Mouse (Mus musculus) adrenal gland, postnatal 25 days (tissue): ENCODE measurements around the gene Olfr975. TPM values are rescaled to one million over a fixed set of nuclear protein-coding genes. Genes with fewer than 3 reads are reported as not detected.
"Not testable (repeated sequence)": the region's sequence is repeated elsewhere in the genome, so short reads cannot be mapped to it uniquely, and the experiment has no call there.

Experiments
- DNase-seq: peaks from one replicate; pipeline ENCODE4 v3.0.0; 2021; ENCODE audit warnings: mixed read lengths
- long read RNA-seq: library from polyadenylated mRNA; stranded (forward); transcript quantifications from one replicate; pipeline ENCODE4 v2.0.0, GENCODE M21; 2021
- total RNA-seq: library from RNA; stranded (reverse); gene quantifications from 2 replicates; pipeline ENCODE4 v1.2.3, GENCODE M21; 2021

Olfr975 gene
- total RNA-seq: not detected in 2 replicates
- long read RNA-seq: 0 reads

- no peak for DNase-seq
These were observed at the start of gene Olfr975 for GRCm38 (mm10) chr9:39951946-39952345. Olfr975 (minus strand) TSS chr9:39952046.

- DNase-seq: no peak
These were observed 40.0 kb upstream of the Olfr975 start, which contains the start of gene Olfr978 for GRCm38 (mm10) chr9:39991813-39992212. Olfr978 (plus strand) TSS chr9:39992113.

DNA sequence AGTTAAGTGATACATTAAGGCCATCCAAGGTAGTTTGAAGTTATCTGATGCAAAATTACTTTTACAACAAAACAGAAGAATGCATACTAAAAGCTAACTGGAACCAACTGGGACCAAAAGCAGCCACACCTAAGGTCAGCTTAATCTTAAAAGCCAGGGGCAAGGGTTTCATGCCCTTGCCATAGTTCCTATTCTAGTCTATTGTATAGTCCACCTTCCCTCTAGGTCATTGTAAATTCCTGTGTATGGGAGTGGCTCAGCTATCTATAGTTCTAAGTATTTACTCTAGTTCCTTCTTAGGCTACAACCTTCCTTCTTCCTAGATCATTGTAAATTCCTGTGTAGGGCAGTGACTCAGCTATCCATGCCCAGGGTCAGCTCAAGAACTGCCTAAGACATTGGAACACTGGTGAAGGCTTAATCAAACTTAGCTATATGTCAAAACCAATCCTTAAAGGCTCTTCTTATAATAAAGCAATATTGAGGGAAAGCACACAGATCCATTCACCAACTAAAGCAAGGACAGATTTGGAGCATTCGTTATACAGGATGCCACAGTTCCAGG is 24.8 kb upstream of the Olfr975 start:
- DNase-seq: not testable (repeated sequence)

DNA sequence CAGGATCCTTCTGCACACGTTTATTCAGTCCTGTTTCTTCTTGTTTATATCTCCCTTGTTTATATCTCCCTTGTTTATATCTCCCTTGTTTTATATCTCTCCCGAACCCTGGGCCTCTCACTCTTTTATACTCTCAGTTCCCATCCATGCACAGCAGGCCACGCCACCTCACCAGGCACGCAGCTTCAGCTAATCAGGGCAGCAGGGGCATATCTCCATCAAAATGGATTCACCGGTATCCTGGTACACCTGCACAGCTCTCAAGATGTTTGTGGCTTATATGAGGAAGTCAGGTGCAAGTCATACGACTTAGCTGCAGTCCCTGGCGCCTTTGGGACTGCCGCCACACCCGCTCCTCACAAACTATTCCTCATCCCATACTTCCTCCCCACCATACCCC is 9.2 kb upstream of the Olfr975 start, which contains the start of gene Olfr976:
TSS of gene Olfr976 (minus strand) at position 101 of the 400 bp plus-strand sequence.
- not testable (repeated sequence) for DNase-seq

DNA sequence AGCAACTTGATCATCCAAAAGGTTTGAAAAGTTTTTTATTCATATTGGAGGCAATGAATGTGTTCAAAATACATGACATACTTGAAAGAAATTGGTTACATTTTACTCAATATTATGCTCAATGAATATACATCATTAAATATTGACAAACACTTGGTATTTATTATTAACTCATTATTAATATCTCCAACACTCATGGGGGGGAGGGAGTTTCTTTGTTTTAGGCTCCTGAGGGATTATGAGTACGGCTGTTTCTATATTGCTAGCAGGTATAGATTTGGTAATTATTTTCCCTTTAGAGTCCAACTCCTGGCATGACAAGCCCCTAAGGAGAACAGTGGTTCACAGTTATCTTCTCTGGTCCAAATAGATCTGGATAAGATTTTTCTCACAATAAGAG is 14.6 kb downstream of the Olfr975 start, which contains the start of gene Olfr974:
TSS of gene Olfr974 (plus strand) at position 301 of the 400 bp plus-strand sequence.
- DNase-seq: no peak

DNA sequence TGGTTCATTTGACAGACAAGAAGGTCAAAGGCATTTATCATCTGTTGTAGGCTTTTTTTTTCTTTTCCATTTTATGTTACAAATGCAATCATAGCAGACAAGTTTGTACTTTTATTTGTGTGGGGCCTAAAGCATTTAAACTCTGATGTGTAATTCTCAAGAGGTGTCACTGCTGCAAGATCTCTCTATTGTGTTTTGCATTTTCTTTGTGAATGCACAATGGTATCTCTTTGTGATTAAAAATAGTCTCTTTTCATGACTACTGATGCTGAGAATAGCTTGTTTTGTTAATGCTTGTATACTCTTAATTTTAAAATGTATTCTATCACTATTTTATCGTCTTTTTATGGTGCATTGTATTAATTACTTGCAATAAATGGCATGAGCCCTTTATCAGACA is 23.0 kb downstream of the Olfr975 start:
- not testable (repeated sequence) for DNase-seq

DNA sequence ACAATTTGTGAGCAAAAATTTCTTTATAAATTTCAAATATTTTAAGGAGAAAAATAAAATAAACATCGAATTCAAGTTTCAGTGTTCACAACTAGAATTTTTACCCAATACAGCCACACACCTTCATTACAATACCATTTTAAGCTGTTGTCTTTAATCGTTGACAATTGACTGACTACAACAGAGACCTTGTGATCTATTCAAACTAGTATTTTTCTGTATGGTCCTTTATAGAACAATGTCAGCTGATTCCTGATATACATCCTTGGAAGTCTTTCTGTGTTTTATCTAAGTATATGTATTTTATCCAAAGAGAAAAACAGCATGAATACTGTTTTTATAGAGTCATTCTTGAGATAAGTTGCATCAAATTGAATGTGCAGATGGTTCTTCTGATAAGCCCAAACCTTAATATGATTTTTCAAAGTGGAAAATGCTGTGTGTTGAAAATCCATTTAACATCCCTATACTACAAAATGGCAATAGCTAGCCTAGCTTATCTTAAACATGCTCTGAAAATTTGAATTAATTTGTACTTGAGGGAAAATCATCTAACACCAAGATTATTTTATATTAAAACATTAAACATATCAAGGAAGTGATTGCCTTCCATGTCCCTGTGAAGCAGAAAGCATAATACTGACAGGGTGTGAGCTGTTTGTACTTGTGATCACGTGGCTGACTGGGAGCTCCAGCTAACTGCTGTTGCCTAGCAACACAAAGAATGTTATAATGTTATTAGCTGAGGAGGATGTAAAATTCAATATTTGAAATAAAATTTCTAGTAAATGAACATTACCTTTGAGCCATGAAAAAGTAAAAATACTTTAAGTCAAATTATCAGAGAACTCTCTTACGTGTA is 23.6 kb downstream of the Olfr975 start:
- DNase-seq: not testable (repeated sequence)

- no peak for DNase-seq
These were observed 41.9 kb downstream of the Olfr975 start for GRCm38 (mm10) chr9:39909939-39910338.

DNA sequence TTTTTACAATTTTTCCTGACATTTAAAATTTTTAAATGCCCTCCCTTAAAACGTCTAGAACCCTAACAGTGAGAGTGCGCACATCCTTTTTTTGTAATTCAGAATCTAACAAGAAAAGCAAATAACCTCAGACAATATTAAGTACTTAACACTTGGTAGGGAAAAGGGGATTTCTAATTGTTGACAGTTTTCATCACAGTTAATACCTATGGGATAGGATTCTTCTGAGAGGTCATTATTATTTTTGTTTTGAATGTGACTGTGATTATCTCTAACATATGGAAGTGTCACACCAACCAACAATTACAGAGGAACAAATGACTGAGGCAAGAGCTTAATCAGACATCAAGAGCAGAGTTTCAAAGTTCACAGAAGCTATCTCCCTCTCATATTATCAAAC is 44.8 kb downstream of the Olfr975 start, which contains the start of gene Olfr229:
TSS of gene Olfr229 (plus strand) at position 301 of the 400 bp plus-strand sequence.
- no peak for DNase-seq

DNA sequence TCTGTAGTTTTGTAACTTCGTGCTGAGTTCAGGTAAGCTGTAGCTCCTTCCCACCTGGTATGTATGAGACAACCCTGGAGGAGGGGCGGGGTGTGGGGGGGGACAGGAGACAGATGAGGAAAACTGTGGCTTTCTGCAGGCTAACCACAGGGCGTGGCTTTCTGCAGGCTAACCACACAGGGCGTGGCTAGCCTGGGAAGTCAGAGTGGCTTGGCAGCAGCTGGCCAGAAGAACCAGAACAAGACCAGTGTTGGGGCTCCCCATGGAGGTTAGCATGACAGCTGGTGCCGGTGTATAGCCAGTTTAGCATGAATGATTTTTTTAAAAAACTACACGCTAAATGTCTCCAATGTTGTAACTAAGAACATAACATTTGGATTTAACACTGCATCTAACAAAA is 46.7 kb downstream of the Olfr975 start:
- DNase-seq: no peak

Other genes starting within 250 kb of the Olfr975 start
- not detected in 2 replicates for gene Olfr149, start 244.9 kb downstream of the Olfr975 start, total RNA-seq
- gene Olfr965, start 240.7 kb downstream of the Olfr975 start, total RNA-seq: not detected in 2 replicates
- gene Olfr150, start 221.1 kb downstream of the Olfr975 start, total RNA-seq: not detected in 2 replicates
- not detected in 2 replicates for gene Olfr967, start 205.8 kb downstream of the Olfr975 start, total RNA-seq
- not detected in 2 replicates for gene Olfr968, start 168.8 kb downstream of the Olfr975 start, total RNA-seq
- not detected in 2 replicates for gene Olfr969, start 161.1 kb downstream of the Olfr975 start, total RNA-seq
- gene Olfr970, start 143.2 kb downstream of the Olfr975 start, total RNA-seq: not detected in 2 replicates
- gene Olfr971, start 115.2 kb downstream of the Olfr975 start, total RNA-seq: not detected in 2 replicates
- gene Olfr972, start 85.6 kb downstream of the Olfr975 start, total RNA-seq: not detected in 2 replicates
- gene Olfr229, start 44.7 kb downstream of the Olfr975 start, total RNA-seq: not detected in 2 replicates
- not detected in 2 replicates for gene Olfr974, start 14.5 kb downstream of the Olfr975 start, total RNA-seq
- gene Olfr976, start 9.1 kb upstream of the Olfr975 start, total RNA-seq: not detected in 2 replicates
- gene Olfr978, start 40.1 kb upstream of the Olfr975 start, total RNA-seq: not detected in 2 replicates
- not detected in 2 replicates for gene Olfr979, start 51.4 kb upstream of the Olfr975 start, total RNA-seq
- gene Olfr980, start 57.5 kb upstream of the Olfr975 start, total RNA-seq: not detected in 2 replicates
- not detected in 2 replicates for gene Olfr981, start 69.4 kb upstream of the Olfr975 start, total RNA-seq
- gene Olfr982, start 121.8 kb upstream of the Olfr975 start, total RNA-seq: not detected in 2 replicates
- gene Olfr983, start 141.5 kb upstream of the Olfr975 start, total RNA-seq: not detected in 2 replicates
- gene Olfr984, start 162.2 kb upstream of the Olfr975 start, total RNA-seq: not detected in 2 replicates
- not detected in 2 replicates for gene Olfr985, start 178.1 kb upstream of the Olfr975 start, total RNA-seq
- gene Tmem225, start 196.1 kb upstream of the Olfr975 start, total RNA-seq: not detected in 2 replicates
- gene Olfr986, start 228.9 kb upstream of the Olfr975 start, total RNA-seq: not detected in 2 replicates
- gene Zfp202, start 240.3 kb upstream of the Olfr975 start, total RNA-seq: 6.4 and 6.6 TPM in 2 replicates